Mouse (Mus musculus): ENCODE results near the gene C1galt1.

C1galt1 gene

GRCm38 (mm10) chr6:7859161-7859560 lies 14.5 kb downstream of the C1galt1 start:
- DNase-seq (ENCODE audit: low read depth) = no peak

- no peak for DNase-seq (ENCODE audit: low read depth)
Measured at GRCm38 (mm10) chr6:7861033-7861432, 16.4 kb downstream of the C1galt1 start.

- no peak for DNase-seq (ENCODE audit: low read depth)
Measured at GRCm38 (mm10) chr6:7863354-7863753, 18.7 kb downstream of the C1galt1 start.

- no peak for DNase-seq (ENCODE audit: low read depth)
Measured at GRCm38 (mm10) chr6:7876836-7877235, 32.2 kb downstream of the C1galt1 start.

- DNase-seq (ENCODE audit: low read depth) = no peak
Measured at GRCm38 (mm10) chr6:7881595-7882128, 37.0 kb downstream of the C1galt1 start.

- DNase-seq (ENCODE audit: low read depth) = no peak
Measured at GRCm38 (mm10) chr6:7882520-7882919, 37.9 kb downstream of the C1galt1 start.

GRCm38 (mm10) chr6:7885994-7886684 lies 41.5 kb downstream of the C1galt1 start:
- DNase-seq (ENCODE audit: low read depth) = no peak

- no peak for DNase-seq (ENCODE audit: low read depth)
Measured at GRCm38 (mm10) chr6:7886685-7887004, 42.0 kb downstream of the C1galt1 start.

GRCm38 (mm10) chr6:7896339-7896738 lies 51.7 kb downstream of the C1galt1 start:
- no peak for DNase-seq (ENCODE audit: low read depth)

GRCm38 (mm10) chr6:7912015-7912414 lies 67.4 kb downstream of the C1galt1 start:
- no peak for DNase-seq (ENCODE audit: low read depth)
